Comparison of ENCODE assay signal across 26 mouse cellular contexts in the genomic region with DNA sequence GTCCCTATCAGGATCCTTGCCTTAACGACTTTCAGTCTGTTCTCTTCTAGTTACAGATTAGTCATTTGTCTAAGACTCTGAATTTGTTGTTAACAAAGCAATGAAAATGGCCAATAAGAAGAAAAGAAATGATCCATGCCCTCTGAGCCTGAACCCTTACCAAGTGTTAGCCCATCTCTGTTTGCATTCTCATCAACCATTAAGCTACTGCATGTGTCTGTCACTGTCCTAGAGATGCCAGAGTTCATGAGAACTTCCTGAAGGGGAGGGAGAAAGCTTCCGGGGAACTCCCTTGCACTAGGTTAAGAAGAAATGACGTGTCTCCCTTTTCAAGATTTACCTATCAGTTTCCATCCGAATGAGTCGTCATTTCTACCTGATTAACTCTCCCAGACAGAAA.
DNase-seq lines count a peak whose midpoint lies in the region; ATAC-seq and TF ChIP-seq lines count a peak whose summit lies in the region.
"Had no signal": no experiment of that assay in that cellular context is flagged by ENCODE, and none has a peak within 500 bp of the region (broad histone marks: within the 10 kb centered on the region; RNA-seq: fewer than 3 reads in every experiment).

No protein-coding gene starts in this region.

- no peak for TF ChIP-seq POLR2A in kidney, adult 2 months (IDR thresholded peaks at IDR 0.05; ENCODE audit: low read depth, low read length)

- H3K4me1 ChIP-seq in kidney, adult 2 months (ENCODE audit: control insufficient read depth, insufficient read depth, low read length), result no peaks in the 10 kb centered on the region
- H3K4me1 ChIP-seq in liver, postnatal 0 days (ENCODE audit: insufficient read depth), result no peaks in the 10 kb centered on the region
- H3K4me1 ChIP-seq in limb, embryonic 15.5 days, result peaks cover 16% of the 10 kb centered on the region
- H3K4me1 ChIP-seq: liver, embryonic 13.5 days; stomach, embryonic 15.5 days had no signal

- DNase-seq in kidney, adult 2 months, result peak; percentile 49
- DNase-seq in kidney, postnatal 4 days, result no peak
- DNase-seq in liver, postnatal 0 days, result no peak
- DNase-seq in liver, result no peak
- DNase-seq in Muller cell, postnatal 12 days (ENCODE audit: inconsistent ontology term), result peak; percentile 27
- DNase-seq in embryo, embryonic 9.5 days (ENCODE audit: extremely low spot score), result no peak
- DNase-seq: adrenal gland, postnatal 10 days; B cell, adult 2 months; gastrocnemius, postnatal 36 days; heart, adult 2 months; kidney, postnatal 25 days; liver, embryonic 13.5 days; lung, embryonic 14.5 days; lung, postnatal 14 days; right cerebral cortex, postnatal 14 days; thymus, postnatal 14 days had no signal

- H3K27ac ChIP-seq in kidney, adult 2 months (ENCODE audit: insufficient read depth, low read depth, low read length), result no peak overlapping the region
- no peak overlapping the region for H3K27ac ChIP-seq in liver, postnatal 0 days (ENCODE audit: low read depth)
- peak overlapping the region; percentile 27; the same call in 1 of the 2 replicates for H3K27ac ChIP-seq in limb, embryonic 15.5 days
- H3K27ac ChIP-seq: forebrain, embryonic 13.5 days; layer of hippocampus, adult 2 months; left cerebral cortex, adult 2 months; liver, embryonic 13.5 days; midbrain, embryonic 15.5 days; neural tube, embryonic 12.5 days; stomach, embryonic 15.5 days had no signal

- no peaks in the 10 kb centered on the region for H3K27me3 ChIP-seq in kidney, adult 2 months (replicated peaks; ENCODE audit: control insufficient read depth, insufficient read depth, low read length)
- H3K27me3 ChIP-seq in liver, postnatal 0 days (ENCODE audit: insufficient read depth, low read length), result no peaks in the 10 kb centered on the region
- no peaks in the 10 kb centered on the region for H3K27me3 ChIP-seq in limb, embryonic 15.5 days
- H3K27me3 ChIP-seq: forebrain, embryonic 13.5 days; heart, embryonic 13.5 days; liver, embryonic 13.5 days; midbrain, embryonic 15.5 days; neural tube, embryonic 12.5 days; Patski; stomach, embryonic 15.5 days had no signal

- H3K9me3 ChIP-seq in liver, postnatal 0 days (ENCODE audit: low read length), result no peaks in the 10 kb centered on the region
- no peaks in the 10 kb centered on the region for H3K9me3 ChIP-seq in limb, embryonic 15.5 days
- H3K9me3 ChIP-seq: forebrain, embryonic 13.5 days; heart, embryonic 13.5 days; liver, embryonic 13.5 days; midbrain, embryonic 15.5 days; neural tube, embryonic 12.5 days; stomach, embryonic 15.5 days had no signal

- H3K4me2 ChIP-seq in liver, postnatal 0 days (ENCODE audit: low read depth, low read length), result no peak overlapping the region
- H3K4me2 ChIP-seq in limb, embryonic 15.5 days, result no peak overlapping the region
- H3K4me2 ChIP-seq: forebrain, embryonic 13.5 days; heart, embryonic 13.5 days; liver, embryonic 13.5 days; lung, embryonic 14.5 days; midbrain, embryonic 15.5 days; neural tube, embryonic 12.5 days; stomach, embryonic 15.5 days had no signal

- TF ChIP-seq CTCF in kidney, adult 2 months (conservative IDR thresholded peaks at IDR 0.05; ENCODE audit: insufficient read depth, insufficient read length, low read depth, low read length), result no peak
- no peak for TF ChIP-seq CTCF in liver, postnatal 0 days (IDR thresholded peaks at IDR 0.05; ENCODE audit: low read depth)

- 28% methylated on average over 5 of the region's 5 CpGs for WGBS in kidney, adult 2 months
- 34% methylated on average over 5 of the region's 5 CpGs for WGBS in liver, postnatal 0 days (ENCODE audit: insufficient replicate concordance)
- WGBS in limb, embryonic 15.5 days, result 43% methylated on average over 5 of the region's 5 CpGs

- no peaks in the 10 kb centered on the region for H3K36me3 ChIP-seq in kidney, adult 2 months (ENCODE audit: control insufficient read depth, insufficient read depth, low read length)
- no peaks in the 10 kb centered on the region for H3K36me3 ChIP-seq in liver, postnatal 0 days (replicated peaks; ENCODE audit: insufficient read depth, low read length)
- H3K36me3 ChIP-seq in limb, embryonic 15.5 days, result no peaks in the 10 kb centered on the region
- H3K36me3 ChIP-seq: G1E; heart, embryonic 13.5 days; liver, embryonic 13.5 days; midbrain, embryonic 15.5 days; neural tube, embryonic 12.5 days; stomach, embryonic 15.5 days had no signal

- no peak for TF ChIP-seq EP300 in liver, postnatal 0 days (IDR thresholded peaks at IDR 0.05; ENCODE audit: low read depth)

- H3K9ac ChIP-seq in liver, postnatal 0 days (replicated peaks), result no peak overlapping the region
- H3K9ac ChIP-seq in limb, embryonic 15.5 days, result no peak overlapping the region
- H3K9ac ChIP-seq: forebrain, embryonic 13.5 days; heart, embryonic 13.5 days; liver, embryonic 13.5 days; lung, embryonic 14.5 days; midbrain, embryonic 15.5 days; neural tube, embryonic 12.5 days; stomach, embryonic 15.5 days had no signal

- peak; percentile 67; the same call in 1 of the 2 replicates for ATAC-seq in liver, postnatal 0 days
- ATAC-seq in limb, embryonic 15.5 days (ENCODE audit: insufficient number of reproducible peaks, low FRiP score, low TSS enrichment, low read depth), result no peak
- ATAC-seq: Patski had no signal

- H3K4me3 ChIP-seq in kidney, adult 2 months (ENCODE audit: insufficient read depth, low read depth, low read length), result no peak overlapping the region
- no peak overlapping the region for H3K4me3 ChIP-seq in liver, postnatal 0 days (ENCODE audit: low read depth, low read length)
- H3K4me3 ChIP-seq in limb, embryonic 15.5 days, result no peak overlapping the region
- H3K4me3 ChIP-seq: forebrain, embryonic 13.5 days; heart, adult 2 months; heart, embryonic 13.5 days; layer of hippocampus, adult 2 months; left cerebral cortex, adult 2 months; liver, embryonic 13.5 days; midbrain, embryonic 15.5 days; neural tube, embryonic 12.5 days; stomach, embryonic 15.5 days had no signal

Comparison
In these comparisons a context has a peak if more than half of its experiments do, and no peak if none do; other contexts are left out.
1. DNase-seq: peak in kidney, adult 2 months (single experiment) and Muller cell, postnatal 12 days (single experiment); none in kidney, postnatal 4 days (0 of 2), liver, postnatal 0 days (single experiment), liver (single experiment) and embryo, embryonic 9.5 days (single experiment).